Mouse (Mus musculus): ENCODE results near the gene 2610318N02Rik. TPM values are rescaled to one million over a fixed set of nuclear protein-coding genes. Genes with fewer than 3 reads are reported as not detected.

The 2610318N02Rik gene
- total RNA-seq, 2 experiments from 2014 or later, result 1.0 TPM; not detected in 1

DNA sequence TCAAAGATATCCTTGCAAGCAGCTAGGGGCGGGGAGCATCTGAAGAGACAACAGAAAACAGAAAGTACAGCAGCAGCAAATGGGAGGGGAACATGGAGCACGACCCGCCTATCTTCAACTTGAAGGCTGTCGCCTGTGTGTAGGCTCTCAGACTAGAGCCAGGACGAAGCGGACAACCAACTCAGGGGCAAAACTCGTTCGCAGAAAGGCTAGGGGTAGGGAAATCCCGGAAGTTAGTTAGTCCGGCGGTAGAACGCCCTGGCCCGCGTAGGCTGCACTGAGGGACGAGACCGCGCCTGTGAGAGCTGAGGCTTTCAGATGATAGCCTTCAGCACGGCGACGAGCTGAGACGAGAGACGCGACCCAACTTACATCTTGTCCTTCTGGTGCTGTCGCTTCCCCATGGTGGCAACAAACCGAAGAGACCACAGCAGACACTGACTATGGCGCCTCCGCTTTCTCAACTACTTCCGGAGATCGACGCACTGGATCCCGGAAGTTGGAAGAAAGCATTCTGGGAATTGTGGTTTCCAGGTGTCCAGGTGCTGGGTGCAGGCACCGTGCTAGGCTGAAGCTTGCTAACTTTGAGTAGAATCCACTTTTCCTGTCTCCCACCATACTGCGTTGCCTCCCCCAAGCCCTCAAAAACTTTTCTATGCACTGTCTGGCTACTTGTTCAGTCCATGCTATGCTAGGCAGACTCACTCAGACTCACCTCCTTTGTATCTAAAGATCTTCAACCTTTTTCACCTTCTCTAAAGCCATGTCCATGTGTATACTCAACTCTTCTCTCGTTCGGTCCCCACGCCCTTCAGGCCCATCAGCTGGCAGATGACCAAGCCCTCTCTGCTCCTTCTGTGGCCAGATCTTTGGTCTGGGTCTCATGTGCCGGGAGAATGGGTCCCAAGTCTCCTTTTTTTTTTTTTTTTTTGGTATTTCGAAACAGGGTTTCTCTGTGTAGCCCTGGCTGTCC, 13.9 kb downstream of the 2610318N02Rik start, which contains the start of gene Ppil2:
TSS of gene Ppil2 (minus strand) at position 487 of the 973 bp plus-strand sequence.
- DNase-seq (ENCODE audit: extremely low spot score in 1 of 2, low spot score in 1 of 2), result peak; percentile 43 to 56

DNA sequence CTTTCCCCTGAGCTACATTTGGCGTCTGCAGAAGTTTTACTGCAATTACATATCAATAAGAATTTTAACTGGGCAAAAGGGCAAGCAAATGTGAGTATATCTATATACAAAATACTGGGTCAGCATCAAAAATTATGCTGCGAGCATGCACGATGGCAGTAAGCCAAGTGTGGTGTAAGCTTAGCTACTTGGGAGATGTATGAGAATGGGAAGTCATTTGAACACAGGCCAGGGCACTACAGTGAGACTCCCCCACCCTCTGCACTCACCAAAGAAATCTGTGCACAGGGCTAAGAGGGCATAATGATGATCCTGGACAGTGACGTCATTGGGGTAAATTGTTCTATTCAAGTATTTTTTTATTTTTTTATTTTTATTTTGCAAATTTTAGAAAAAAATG, 20.4 kb downstream of the 2610318N02Rik start:
- no peak for DNase-seq (ENCODE audit: extremely low spot score in 1 of 2, low spot score in 1 of 2)

DNA sequence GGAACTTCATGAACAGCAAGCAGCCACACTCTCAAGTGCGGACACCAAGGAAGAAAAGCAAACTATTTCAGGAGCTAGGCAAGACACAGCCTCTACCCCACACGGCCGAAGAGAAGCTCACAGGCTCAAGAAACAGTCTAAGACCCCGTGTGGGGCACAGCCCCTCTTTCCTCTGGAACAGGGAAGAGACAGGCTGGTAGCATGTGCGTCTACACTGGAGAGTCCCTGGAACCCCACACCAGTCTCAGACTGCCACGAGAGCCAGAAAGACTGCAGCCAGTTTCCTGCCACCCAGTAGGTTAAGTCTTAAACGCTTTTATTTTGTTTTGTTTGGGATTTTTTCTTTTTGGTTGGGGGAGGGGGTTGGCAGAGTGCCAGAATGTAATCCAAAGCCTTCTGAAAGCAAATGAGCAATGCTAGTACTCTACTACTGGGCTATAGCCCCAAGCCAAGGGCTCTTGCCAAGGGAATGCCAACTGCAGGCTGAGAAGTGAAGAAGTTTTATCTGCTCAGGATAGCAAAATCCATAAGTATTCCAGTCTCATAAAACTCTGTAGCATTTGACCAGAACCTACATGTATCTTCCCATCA, 22.2 kb downstream of the 2610318N02Rik start:
- no peak for DNase-seq (ENCODE audit: extremely low spot score in 1 of 2, low spot score in 1 of 2)

DNA sequence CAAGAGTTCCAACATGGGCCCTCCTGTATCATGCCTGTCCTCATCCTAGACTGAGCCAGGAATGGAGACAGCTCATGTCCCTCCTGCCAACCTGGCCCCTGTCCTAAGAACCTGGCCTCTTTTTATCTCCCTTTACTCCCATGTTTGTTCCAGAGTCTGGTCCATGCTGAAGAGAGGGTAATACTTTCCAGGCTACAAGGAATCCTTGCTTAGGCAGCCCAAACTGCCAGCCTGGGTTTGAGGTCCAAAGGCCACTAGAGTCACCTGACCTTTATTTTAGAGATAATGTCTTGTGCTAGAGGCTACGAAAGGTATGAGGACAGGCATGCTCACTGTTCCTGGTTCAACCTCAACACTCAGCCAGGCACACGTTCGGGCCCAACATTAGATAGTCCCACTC, 28.0 kb downstream of the 2610318N02Rik start:
- DNase-seq (ENCODE audit: extremely low spot score in 1 of 2, low spot score in 1 of 2), result no peak

DNA sequence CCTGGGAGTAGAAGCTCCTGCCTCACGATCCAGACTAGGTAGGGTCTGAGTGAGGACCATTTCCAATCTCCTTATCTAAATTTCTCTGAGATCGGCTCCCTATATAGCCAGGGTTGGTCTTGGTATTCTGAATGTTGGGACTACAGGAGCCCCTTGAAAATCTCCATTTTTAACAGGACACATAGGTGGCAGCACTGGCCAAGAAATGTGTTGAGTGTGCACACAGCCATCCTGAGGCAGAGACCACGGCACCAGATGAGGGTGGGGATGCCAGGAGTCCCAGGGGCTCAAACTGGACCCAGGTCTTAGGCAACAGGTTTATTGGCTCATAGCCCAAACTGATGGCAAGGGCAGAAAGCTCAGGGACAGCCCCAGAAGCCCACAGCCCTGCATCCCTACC, 36.6 kb downstream of the 2610318N02Rik start:
- DNase-seq (ENCODE audit: extremely low spot score in 1 of 2, low spot score in 1 of 2), result no peak

DNA sequence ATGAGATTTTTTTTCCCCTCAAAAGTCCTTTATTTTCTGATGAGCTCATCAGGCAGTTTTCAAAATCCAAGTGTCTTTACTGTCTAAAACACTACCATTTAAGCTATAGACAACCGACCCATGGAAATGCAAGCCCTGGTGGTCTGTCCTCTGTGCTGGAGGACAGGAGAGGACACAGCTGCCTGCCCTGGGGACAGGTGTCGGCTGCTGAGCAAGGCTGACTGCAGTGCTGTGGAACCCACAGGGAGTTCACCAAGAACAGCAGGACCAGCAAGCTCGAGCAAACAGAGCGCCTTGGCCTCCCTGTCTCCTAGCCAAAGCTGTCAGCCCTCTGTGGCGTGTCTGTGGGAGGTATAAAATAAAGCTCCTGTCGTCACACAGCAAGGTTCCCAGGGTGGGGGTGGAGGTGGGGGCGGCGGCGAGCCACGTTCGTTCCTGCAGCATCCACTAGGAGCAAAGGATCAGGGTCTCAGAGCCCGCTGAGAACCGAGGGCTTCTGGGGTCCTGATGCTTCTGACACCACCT, 38.2 kb downstream of the 2610318N02Rik start:
- DNase-seq (ENCODE audit: extremely low spot score in 1 of 2, low spot score in 1 of 2), result no peak

DNA sequence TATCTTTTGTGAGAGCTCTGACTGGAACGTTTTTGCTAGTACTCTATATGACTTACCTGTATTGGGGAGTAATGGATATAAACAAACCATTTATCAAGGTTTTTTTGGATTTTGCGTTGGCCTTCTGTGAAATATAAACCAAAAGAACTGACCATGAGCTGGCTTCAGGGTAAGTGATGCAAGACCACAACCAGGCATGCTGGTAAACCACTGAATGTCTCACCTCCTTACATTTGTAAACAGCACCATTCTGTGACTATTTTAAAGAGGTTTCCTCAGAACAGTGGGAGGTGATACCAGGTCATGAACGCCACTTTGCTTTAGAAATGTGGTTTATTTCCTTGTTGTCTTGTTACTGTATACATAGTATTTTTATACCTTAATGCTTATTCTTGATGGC, 38.7 kb downstream of the 2610318N02Rik start:
- DNase-seq (ENCODE audit: extremely low spot score in 1 of 2, low spot score in 1 of 2), result no peak

DNA sequence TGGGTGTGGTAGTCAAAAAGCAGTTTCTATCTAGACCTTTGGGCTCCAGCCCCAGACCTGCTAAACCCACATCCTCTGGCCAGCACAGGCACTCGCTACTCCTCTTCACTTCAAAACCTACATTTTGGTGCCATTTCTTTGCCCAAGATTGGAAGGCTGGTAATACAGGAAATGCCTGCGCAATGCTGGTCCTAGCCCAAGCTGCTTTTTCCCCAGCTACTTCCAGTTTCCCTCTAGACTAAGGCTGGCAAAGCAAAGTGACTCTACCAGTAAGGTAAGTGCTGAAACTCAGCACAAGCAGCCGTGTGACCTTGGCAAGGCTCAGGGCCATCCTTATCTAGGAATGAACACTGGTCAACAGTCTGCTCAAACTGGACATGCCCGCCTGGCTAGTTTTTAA, 39.3 kb downstream of the 2610318N02Rik start:
- DNase-seq (ENCODE audit: extremely low spot score in 1 of 2, low spot score in 1 of 2), result no peak

DNA sequence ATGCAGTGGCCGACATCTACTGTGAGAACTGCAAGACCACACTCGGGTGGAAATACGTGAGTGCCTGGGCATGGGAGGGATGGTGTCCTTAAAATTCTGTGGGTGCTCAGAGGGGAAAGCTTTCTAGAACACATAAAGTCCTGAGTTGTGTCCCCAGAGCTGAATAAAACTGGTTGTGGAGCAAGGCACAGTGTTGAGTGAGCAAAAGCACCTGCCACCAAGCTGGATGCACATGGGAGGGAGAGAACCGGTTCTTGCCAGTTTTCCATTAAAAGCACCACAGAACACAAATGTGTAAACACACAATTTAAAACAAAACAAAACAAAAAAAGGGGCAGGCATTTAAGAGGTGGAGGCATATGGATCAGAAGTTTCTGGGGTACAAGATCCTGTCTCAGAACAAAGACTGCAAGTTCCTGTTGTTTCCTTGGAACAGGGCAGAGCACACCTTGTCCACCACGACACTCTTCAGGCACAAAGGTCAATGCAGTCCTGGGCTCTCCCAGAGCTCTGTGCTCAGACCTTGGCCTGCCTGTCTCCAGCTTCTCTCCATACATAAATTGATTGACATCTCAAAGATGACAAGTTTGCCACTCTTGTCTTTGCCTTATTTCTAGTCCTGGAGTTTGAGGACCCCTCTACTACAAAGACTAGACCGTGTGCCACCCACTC, 42.7 kb downstream of the 2610318N02Rik start:
- DNase-seq (ENCODE audit: extremely low spot score in 1 of 2, low spot score in 1 of 2), result no peak

DNA sequence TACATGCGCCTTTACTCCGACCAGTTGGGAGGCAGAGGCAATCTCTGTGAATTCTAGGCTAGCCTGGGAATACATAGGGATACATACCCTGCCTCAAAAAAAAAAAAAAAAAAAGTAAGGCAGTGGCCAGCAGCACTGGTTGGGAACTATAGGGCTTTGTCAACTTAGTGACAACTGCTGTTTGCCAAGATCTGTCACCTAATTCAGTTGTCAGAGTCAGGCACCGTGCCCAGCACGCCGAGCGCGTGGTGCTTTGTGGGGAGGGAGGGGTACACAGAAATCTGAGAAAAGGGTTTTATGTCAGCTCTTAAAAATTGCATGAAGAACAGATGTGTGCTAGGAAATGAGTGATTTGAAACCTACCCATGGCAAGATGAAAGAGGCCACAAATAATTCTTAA, 46.9 kb downstream of the 2610318N02Rik start:
- peak in 1 of 2 experiments; percentile 49 for DNase-seq (ENCODE audit: extremely low spot score in 1 of 2, low spot score in 1 of 2)

DNA sequence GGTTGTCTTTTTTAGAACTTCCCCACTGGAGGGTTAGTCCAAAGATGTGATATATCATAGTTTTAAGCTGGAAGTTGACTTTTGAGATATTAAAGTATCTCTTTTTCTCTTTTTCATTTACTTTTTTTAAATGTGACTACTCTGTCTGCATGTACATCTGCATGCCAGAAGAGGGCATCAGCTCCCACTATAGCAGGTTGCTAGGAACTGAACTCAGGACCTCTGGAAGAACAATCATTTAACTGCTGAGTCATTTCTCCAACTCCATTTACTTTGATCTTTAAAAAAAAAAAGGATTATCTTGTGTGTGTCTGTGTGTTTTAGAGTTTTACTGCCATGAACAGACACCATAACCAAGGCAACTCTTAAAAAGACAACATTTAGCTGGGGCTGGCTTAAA, 48.1 kb downstream of the 2610318N02Rik start:
- no peak for DNase-seq (ENCODE audit: extremely low spot score in 1 of 2, low spot score in 1 of 2)

DNA sequence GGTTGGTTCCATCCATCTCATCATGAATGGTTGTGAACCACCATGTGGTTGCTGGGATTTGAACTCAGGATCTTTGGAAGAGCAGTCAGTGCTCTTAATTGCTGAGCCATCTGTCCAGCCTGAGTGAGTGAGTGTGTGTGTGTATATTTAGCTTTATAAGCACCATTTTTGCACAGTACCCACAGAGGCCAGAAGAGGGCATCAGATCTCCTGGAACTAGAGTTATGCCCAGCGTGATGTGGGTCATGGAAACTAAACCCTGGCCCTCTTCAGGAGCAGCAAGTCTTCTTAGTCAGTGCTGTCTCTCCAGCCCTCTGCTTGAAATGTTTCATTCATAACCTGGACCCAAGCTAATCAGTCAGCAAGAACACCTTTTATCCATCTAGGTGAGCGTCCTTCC, 48.7 kb downstream of the 2610318N02Rik start:
- DNase-seq (ENCODE audit: extremely low spot score in 1 of 2, low spot score in 1 of 2), result no peak

DNA sequence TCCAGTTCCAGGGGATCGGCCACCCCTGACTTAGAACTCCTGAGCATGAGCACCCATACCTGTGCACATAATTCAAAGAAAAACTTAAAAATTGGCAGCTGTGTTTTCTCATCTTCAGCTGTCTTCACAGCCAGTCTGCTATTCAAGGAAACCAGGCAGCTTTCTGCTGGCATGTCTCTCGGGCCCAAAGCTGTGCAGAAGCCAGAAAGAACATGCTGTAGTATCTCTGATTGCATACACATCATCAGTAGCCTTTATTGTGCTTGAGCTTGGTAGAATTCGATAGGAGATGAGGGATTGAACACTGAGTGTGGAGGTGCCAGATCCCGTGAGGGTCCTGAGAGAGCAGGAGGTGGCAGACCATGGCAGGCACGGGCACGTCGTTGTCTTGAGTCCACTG, 52.0 kb downstream of the 2610318N02Rik start:
- no peak for DNase-seq (ENCODE audit: extremely low spot score in 1 of 2, low spot score in 1 of 2)

DNA sequence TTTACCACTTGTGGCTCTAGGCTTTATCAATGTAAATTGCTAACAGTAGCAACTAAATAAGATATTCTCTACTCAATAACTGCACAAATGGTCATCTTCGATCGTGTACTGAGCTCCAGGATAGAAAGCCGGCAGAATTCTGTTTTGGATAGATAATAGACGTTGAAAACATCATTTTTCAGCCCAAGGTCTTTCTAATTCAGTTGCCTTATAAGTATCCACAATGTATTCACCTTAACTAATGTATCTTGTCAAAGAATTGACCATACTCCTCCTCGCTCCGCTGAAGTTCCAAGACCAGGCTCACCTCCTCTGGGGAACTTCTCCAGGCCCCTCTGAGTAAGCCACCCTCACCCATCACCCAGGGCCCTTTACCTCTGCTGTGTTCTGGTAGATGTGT, 54.3 kb downstream of the 2610318N02Rik start:
- no peak for DNase-seq (ENCODE audit: extremely low spot score in 1 of 2, low spot score in 1 of 2)

DNA sequence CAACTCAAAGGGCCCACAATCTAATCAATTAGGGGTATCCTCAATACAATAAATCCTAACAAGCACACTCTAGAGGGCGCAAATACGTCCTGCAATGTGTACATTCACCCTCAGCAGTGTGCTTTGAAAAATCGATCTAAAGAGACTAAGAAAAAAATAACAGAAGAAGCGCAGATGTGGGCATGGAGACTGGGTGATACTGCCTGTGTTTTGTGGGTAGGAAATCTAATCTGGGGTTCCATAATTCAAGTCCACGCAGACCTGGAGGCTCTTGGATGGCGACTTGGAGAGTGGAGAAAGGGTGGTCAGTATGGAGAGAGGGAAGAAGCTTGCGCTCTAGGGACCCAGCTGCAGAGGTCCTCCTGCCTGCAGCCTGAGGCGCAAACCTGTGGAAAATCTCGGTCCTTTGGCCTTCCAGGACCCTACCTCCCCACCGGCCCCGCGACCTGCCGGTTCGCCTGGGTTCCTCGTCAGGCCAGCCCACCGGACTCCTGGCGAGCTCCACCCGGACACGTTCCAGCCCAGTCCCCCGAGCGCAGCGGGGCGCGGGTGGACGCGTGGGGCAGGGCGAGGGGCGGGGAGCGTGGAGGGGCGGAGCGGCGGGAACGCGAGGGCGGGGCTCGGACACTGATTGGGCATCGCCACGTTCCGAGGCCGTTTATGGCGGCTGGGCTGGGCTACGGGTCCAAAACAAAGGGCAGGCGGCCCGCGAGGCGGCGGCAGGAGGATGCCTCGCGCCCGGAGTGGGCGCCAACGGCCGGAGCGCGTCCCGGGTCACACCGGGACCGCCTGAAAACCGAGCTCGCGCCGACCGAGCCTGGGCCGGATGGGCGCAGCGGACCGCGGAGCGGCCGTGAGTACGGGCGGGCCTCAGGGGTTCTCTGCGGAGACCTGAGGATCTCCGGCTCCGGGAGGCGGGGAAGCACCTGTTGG, 55.2 kb downstream of the 2610318N02Rik start, which contains the start of gene Ypel1:
TSS of gene Ypel1 (plus strand) at position 186 of the 933 bp plus-strand sequence.
- peak; percentile 76 to 81 for DNase-seq (ENCODE audit: extremely low spot score in 1 of 2, low spot score in 1 of 2)

DNA sequence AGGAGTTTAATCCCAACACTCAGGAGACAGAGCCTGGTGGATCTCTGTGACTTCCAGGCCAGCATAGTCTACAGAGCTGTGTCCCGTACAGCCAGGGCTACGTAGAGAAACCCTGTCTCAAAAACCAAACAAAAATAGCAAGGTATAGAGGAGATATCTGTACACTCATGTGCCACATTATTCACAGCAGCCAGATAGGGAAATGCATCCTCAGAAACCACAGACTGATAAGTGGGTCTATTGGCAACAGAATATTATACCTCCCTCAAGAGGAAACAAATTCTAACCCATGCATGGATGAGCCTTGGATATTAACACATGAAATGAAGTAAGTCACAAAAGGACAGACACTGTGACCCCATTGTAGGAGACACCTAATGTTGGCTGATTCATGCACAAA, 57.4 kb downstream of the 2610318N02Rik start:
- no peak for DNase-seq (ENCODE audit: extremely low spot score in 1 of 2, low spot score in 1 of 2)
